Mouse (Mus musculus) stomach, embryonic 14.5 days (tissue): ENCODE results near the gene Macrod2. TPM values are rescaled to one million over a fixed set of nuclear protein-coding genes. Genes with fewer than 3 reads are reported as not detected.

Experiments
- ATAC-seq: fragments of 200-750 bp; cut with Nextera tagmentation; 2 replicates; pipeline ENCODE4 v1.8.0; 2017; ENCODE audit warnings: low read depth, moderate TSS enrichment; ENCODE audit not compliant: insufficient number of reproducible peaks, insufficient read depth, low FRiP score
- H3K27ac ChIP-seq: fragments of 300-500 bp; sonication (generic); 2 replicates; pipeline ENCODE4 v1.5.1; 2014; ENCODE audit warnings: mild to moderate bottlenecking, low read length, moderate library complexity, mixed read lengths
- H3K27me3 ChIP-seq: fragments of 300-500 bp; sonication (generic); 2 replicates; pipeline ENCODE4 v1.6.1; 2014; ENCODE audit warnings: low read length, control low read depth, mixed read lengths; ENCODE audit not compliant: control insufficient read depth, insufficient read depth
- H3K36me3 ChIP-seq: fragments of 300-500 bp; sonication (generic); 2 replicates; pipeline ENCODE4 v1.6.1; 2014; ENCODE audit warnings: mild to moderate bottlenecking, control low read depth, low read length, moderate library complexity, mixed read lengths; ENCODE audit not compliant: control insufficient read depth, insufficient read depth
- H3K4me1 ChIP-seq: fragments of 300-500 bp; sonication (generic); 2 replicates; pipeline ENCODE4 v1.6.1; 2014; ENCODE audit warnings: low read length, control low read depth, mixed read lengths; ENCODE audit not compliant: control insufficient read depth, insufficient read depth
- H3K4me2 ChIP-seq: fragments of 300-500 bp; sonication (generic); replicated peaks from 2 replicates; pipeline ENCODE4 v1.6.1; 2014; ENCODE audit warnings: low read depth, low read length, control low read depth
- H3K4me3 ChIP-seq: fragments of 300-500 bp; sonication (generic); 2 replicates; pipeline ENCODE4 v1.5.1; 2014; ENCODE audit warnings: low read depth, low read length, control low read depth
- H3K9ac ChIP-seq: fragments of 300-500 bp; sonication (generic); replicated peaks from 2 replicates; pipeline ENCODE4 v1.6.1; 2014; ENCODE audit warnings: low read depth, mild to moderate bottlenecking, control low read depth, low read length, moderate library complexity, mixed read lengths
- H3K9me3 ChIP-seq: fragments of 300-500 bp; sonication (generic); 2 replicates; pipeline ENCODE4 v1.6.1; 2016; ENCODE audit warnings: low read depth, low read length, control low read depth; ENCODE audit not compliant: control insufficient read depth
- WGBS: fragments of 180-500 bp; shearing (Covaris S2); extraction: QIAGEN DNeasy Blood & Tissue Kit; methylation state at CpG from one replicate; pipeline ENCODE4 v1.1.7; 2014; 5-methylcytosine and 5-hydroxymethylcytosine counted together
- polyA plus RNA-seq: library from polyadenylated mRNA; unstranded; fragments of >200 nt; fragmentation: Nextera tagmentation; extraction: Ambion mirVana; gene quantifications from 2 replicates; pipeline ENCODE4 v1.2.1, GENCODE M21; 2014

Macrod2 gene
- polyA plus RNA-seq, 1 experiment from 2014 or later: 40.9 TPM

GRCm38 (mm10) chr2:141024316-141025043 lies 629.4 kb downstream of the Macrod2 start:
- H3K4me1 ChIP-seq: no peaks in the 10 kb centered on the region
- WGBS: 60% methylated on average over 6 of the region's 6 CpGs
- no peaks in the 10 kb centered on the region for H3K36me3 ChIP-seq
- no peaks in the 10 kb centered on the region for H3K27me3 ChIP-seq
- H3K9ac ChIP-seq: no peak overlapping the region
- ATAC-seq: no peak
- H3K4me3 ChIP-seq: no peak overlapping the region
- no peaks in the 10 kb centered on the region for H3K9me3 ChIP-seq
- no peak overlapping the region for H3K4me2 ChIP-seq
- no peak overlapping the region for H3K27ac ChIP-seq

GRCm38 (mm10) chr2:141056685-141057454 lies 661.8 kb downstream of the Macrod2 start:
- Histone ChIP-seq H3K4me3 (no peak overlapping the region), H3K36me3 (no peaks in the 10 kb centered on the region), H3K9ac (no peak overlapping the region), H3K9me3 (no peaks in the 10 kb centered on the region), H3K4me1 (no peaks in the 10 kb centered on the region), H3K4me2 (no peak overlapping the region), H3K27me3 (no peaks in the 10 kb centered on the region), H3K27ac (no peak overlapping the region)
- WGBS: 49% methylated on average over 4 of the region's 4 CpGs
- ATAC-seq: no peak

- no peak for ATAC-seq
- Histone ChIP-seq H3K4me1 (no peaks in the 10 kb centered on the region), H3K27ac (no peak overlapping the region), H3K36me3 (no peaks in the 10 kb centered on the region), H3K9me3 (no peaks in the 10 kb centered on the region), H3K27me3 (no peaks in the 10 kb centered on the region), H3K4me2 (no peak overlapping the region), H3K9ac (no peak overlapping the region), H3K4me3 (no peak overlapping the region)
- 65% methylated on average over 4 of the region's 4 CpGs for WGBS
Observed at GRCm38 (mm10) chr2:141057455-141057833, 662.3 kb downstream of the Macrod2 start.

- ATAC-seq: no peak
- no peaks in the 10 kb centered on the region for H3K4me1 ChIP-seq
- WGBS: 87% methylated on average over 8 of the region's 8 CpGs
- H3K4me2 ChIP-seq: no peak overlapping the region
- no peaks in the 10 kb centered on the region for H3K36me3 ChIP-seq
- H3K27ac ChIP-seq: no peak overlapping the region
- no peaks in the 10 kb centered on the region for H3K9me3 ChIP-seq
- no peak overlapping the region for H3K9ac ChIP-seq
- H3K27me3 ChIP-seq: no peaks in the 10 kb centered on the region
- H3K4me3 ChIP-seq: no peak overlapping the region
Observed at GRCm38 (mm10) chr2:141073981-141074855, 679.1 kb downstream of the Macrod2 start.

GRCm38 (mm10) chr2:141078221-141078620 lies 683.1 kb downstream of the Macrod2 start:
- no peak for ATAC-seq
- Histone ChIP-seq H3K4me3 (no peak overlapping the region), H3K27ac (no peak overlapping the region), H3K4me1 (no peaks in the 10 kb centered on the region), H3K9ac (no peak overlapping the region), H3K4me2 (no peak overlapping the region), H3K27me3 (no peaks in the 10 kb centered on the region), H3K9me3 (no peaks in the 10 kb centered on the region), H3K36me3 (no peaks in the 10 kb centered on the region)

- ATAC-seq: no peak
- Histone ChIP-seq H3K27me3 (no peaks in the 10 kb centered on the region), H3K36me3 (no peaks in the 10 kb centered on the region), H3K9ac (no peak overlapping the region), H3K9me3 (no peaks in the 10 kb centered on the region), H3K27ac (no peak overlapping the region), H3K4me1 (no peaks in the 10 kb centered on the region), H3K4me3 (no peak overlapping the region), H3K4me2 (no peak overlapping the region)
- WGBS: 64% methylated on average over 3 of the region's 3 CpGs
Observed at GRCm38 (mm10) chr2:141091320-141091719, 696.2 kb downstream of the Macrod2 start.

- H3K4me2 ChIP-seq: no peak overlapping the region
- no peaks in the 10 kb centered on the region for H3K27me3 ChIP-seq
- no peak overlapping the region for H3K27ac ChIP-seq
- H3K9me3 ChIP-seq: no peaks in the 10 kb centered on the region
- no peak overlapping the region for H3K9ac ChIP-seq
- no peaks in the 10 kb centered on the region for H3K36me3 ChIP-seq
- WGBS: 63% methylated on average over 1 of the region's 1 CpGs
- no peaks in the 10 kb centered on the region for H3K4me1 ChIP-seq
- no peak overlapping the region for H3K4me3 ChIP-seq
- ATAC-seq: no peak
Observed at GRCm38 (mm10) chr2:141117579-141117978, 722.5 kb downstream of the Macrod2 start.

GRCm38 (mm10) chr2:141123875-141124274 lies 728.8 kb downstream of the Macrod2 start:
- no peak overlapping the region for H3K9ac ChIP-seq
- ATAC-seq: no peak
- H3K4me2 ChIP-seq: no peak overlapping the region
- H3K4me3 ChIP-seq: no peak overlapping the region
- H3K27me3 ChIP-seq: no peaks in the 10 kb centered on the region
- H3K4me1 ChIP-seq: no peaks in the 10 kb centered on the region
- no peaks in the 10 kb centered on the region for H3K36me3 ChIP-seq
- no peaks in the 10 kb centered on the region for H3K9me3 ChIP-seq
- 82% methylated on average over 1 of the region's 1 CpGs for WGBS
- no peak overlapping the region for H3K27ac ChIP-seq
